In genomic region chr13:83529729-83530314, GRCm38 (mm10) we compare ENCODE assay signal across 11 mouse cellular contexts. TPM values are rescaled to one million over a fixed set of nuclear protein-coding genes. Genes with fewer than 3 reads are reported as not detected.
DNase-seq lines count a peak whose midpoint lies in the region; ATAC-seq and TF ChIP-seq lines count a peak whose summit lies in the region.
"Had no signal": no experiment of that assay in that cellular context is flagged by ENCODE, and none has a peak within 500 bp of the region (broad histone marks: within the 10 kb centered on the region; RNA-seq: fewer than 3 reads in every experiment).

No protein-coding gene starts in this region.

- H3ac ChIP-seq in myocyte (ENCODE audit: control insufficient read depth, insufficient read length) = no peak overlapping the region

- no peaks in the 10 kb centered on the region for H3K27me3 ChIP-seq in embryonic facial prominence, embryonic 13.5 days
- 0 out of 2 replicates have a peak, but pooled peaks cover 10% of the 10 kb centered on the region for H3K27me3 ChIP-seq in embryonic facial prominence, embryonic 10.5 days (replicated peaks; ENCODE audit: low read depth, poor library complexity, severe bottlenecking)
- H3K27me3 ChIP-seq in kidney, embryonic 15.5 days = no peaks in the 10 kb centered on the region
- no peaks in the 10 kb centered on the region; the same call in 1 of the 2 replicates for H3K27me3 ChIP-seq in spleen, adult 2 months (ENCODE audit: control insufficient read depth, insufficient read depth, low read length)
- no peaks in the 10 kb centered on the region for H3K27me3 ChIP-seq in myocyte (ENCODE audit: control insufficient read depth, insufficient read depth, insufficient read length)
- H3K27me3 ChIP-seq: limb, embryonic 15.5 days had no signal

- peaks cover 11% of the 10 kb centered on the region for H3K4me1 ChIP-seq in embryonic facial prominence, embryonic 13.5 days
- peaks cover 16% of the 10 kb centered on the region; the same call in 1 of the 2 replicates for H3K4me1 ChIP-seq in embryonic facial prominence, embryonic 10.5 days
- H3K4me1 ChIP-seq in kidney, embryonic 15.5 days = no peaks in the 10 kb centered on the region
- H3K4me1 ChIP-seq in spleen, adult 2 months (ENCODE audit: control insufficient read depth, insufficient read depth, insufficient read length) = peaks cover 2% of the 10 kb centered on the region

- TF ChIP-seq POLR2A in spleen, adult 2 months (IDR thresholded peaks at IDR 0.05; ENCODE audit: low read depth, low read length) = no peak
- TF ChIP-seq POLR2A in myocyte (IDR thresholded peaks at IDR 0.05; ENCODE audit: insufficient read length, low read depth) = no peak

- H3K79me2 ChIP-seq in myocyte (ENCODE audit: control insufficient read depth, insufficient read depth) = no peaks in the 10 kb centered on the region

- ATAC-seq in embryonic facial prominence, embryonic 13.5 days (ENCODE audit: insufficient number of reproducible peaks, insufficient read depth, low FRiP score, low TSS enrichment, low read depth) = no peak
- no peak for ATAC-seq in kidney, embryonic 15.5 days (replicated peaks; ENCODE audit: low FRiP score)
- ATAC-seq: Patski had no signal

- H3K9ac ChIP-seq in embryonic facial prominence, embryonic 13.5 days = no peak overlapping the region
- H3K9ac ChIP-seq in kidney, embryonic 15.5 days = no peak overlapping the region
- H3K9ac ChIP-seq: limb, embryonic 15.5 days had no signal

- no peak for TF ChIP-seq CTCF in spleen, adult 2 months (IDR thresholded peaks at IDR 0.05; ENCODE audit: extremely low read depth, insufficient read depth, insufficient read length, insufficient replicate concordance)

- H3K27ac ChIP-seq in embryonic facial prominence, embryonic 13.5 days = no peak overlapping the region
- no peak overlapping the region for H3K27ac ChIP-seq in embryonic facial prominence, embryonic 10.5 days (replicated peaks)
- no peak overlapping the region for H3K27ac ChIP-seq in kidney, embryonic 15.5 days
- peak overlapping the region; percentile 32; the same call in 1 of the 2 replicates for H3K27ac ChIP-seq in spleen, adult 2 months (ENCODE audit: insufficient read depth, low read length)
- H3K27ac ChIP-seq: limb, embryonic 15.5 days had no signal

- no peaks in the 10 kb centered on the region for H3K9me3 ChIP-seq in embryonic facial prominence, embryonic 13.5 days
- no peaks in the 10 kb centered on the region for H3K9me3 ChIP-seq in embryonic facial prominence, embryonic 10.5 days
- H3K9me3 ChIP-seq in kidney, embryonic 15.5 days (replicated peaks) = no peaks in the 10 kb centered on the region
- H3K9me3 ChIP-seq: limb, embryonic 15.5 days had no signal

- H3K4me2 ChIP-seq in embryonic facial prominence, embryonic 13.5 days = peak overlapping the region; percentile 41
- H3K4me2 ChIP-seq in kidney, embryonic 15.5 days = peak overlapping the region; percentile 29
- H3K4me2 ChIP-seq in myocyte (ENCODE audit: low read depth) = peak overlapping the region; percentile 34
- H3K4me2 ChIP-seq: limb, embryonic 15.5 days had no signal

- H3K36me3 ChIP-seq in embryonic facial prominence, embryonic 13.5 days = no peaks in the 10 kb centered on the region
- no peaks in the 10 kb centered on the region for H3K36me3 ChIP-seq in embryonic facial prominence, embryonic 10.5 days (replicated peaks)
- H3K36me3 ChIP-seq in kidney, embryonic 15.5 days = no peaks in the 10 kb centered on the region
- H3K36me3 ChIP-seq in spleen, adult 2 months (ENCODE audit: control insufficient read depth, insufficient read depth, low read length) = no peaks in the 10 kb centered on the region; the same call in 1 of the 2 replicates
- H3K36me3 ChIP-seq in myocyte (ENCODE audit: control insufficient read depth, insufficient read depth) = no peaks in the 10 kb centered on the region
- H3K36me3 ChIP-seq: limb, embryonic 15.5 days had no signal

- H3K4me3 ChIP-seq in embryonic facial prominence, embryonic 13.5 days = no peak overlapping the region
- no peak overlapping the region for H3K4me3 ChIP-seq in embryonic facial prominence, embryonic 10.5 days
- H3K4me3 ChIP-seq in kidney, embryonic 15.5 days (replicated peaks) = no peak overlapping the region; the same call in 1 of the 2 replicates
- H3K4me3 ChIP-seq in spleen, adult 2 months (ENCODE audit: extremely low read depth, insufficient read depth, insufficient read length) = peak overlapping the region; percentile 30
- no peak overlapping the region for H3K4me3 ChIP-seq in myocyte
- H3K4me3 ChIP-seq: limb, embryonic 15.5 days had no signal

- 64% methylated on average over 8 of the region's 8 CpGs for WGBS in embryonic facial prominence, embryonic 13.5 days
- WGBS in embryonic facial prominence, embryonic 10.5 days = 77% methylated on average over 8 of the region's 8 CpGs
- WGBS in kidney, embryonic 15.5 days = 57% methylated on average over 8 of the region's 8 CpGs
- WGBS in spleen, adult 2 months = 16% methylated on average over 8 of the region's 8 CpGs

- no peak for DNase-seq in embryonic facial prominence, embryonic 10.5 days (ENCODE audit: low spot score)
- DNase-seq in kidney, postnatal 14 days = no peak
- no peak for DNase-seq in spleen, adult 2 months (ENCODE audit: low read depth in 1 of 2, low spot score in 2 of 2)
- DNase-seq in spleen, adult 12 weeks (ENCODE audit: low spot score) = no peak
- DNase-seq in urinary bladder, adult 18-20 months (ENCODE audit: low spot score in 2 of 2) = no peak
- DNase-seq: adrenal gland, postnatal 36 days had no signal

TF ChIP-seq in myocyte, 11 proteins besides CTCF, POLR2A, EP300 and RAD21:
- no peak for TF ChIP-seq CEBPB (IDR thresholded peaks at IDR 0.05; ENCODE audit: insufficient read depth, poor library complexity, severe bottlenecking)
- no peak for TF ChIP-seq REST (IDR thresholded peaks at IDR 0.05; ENCODE audit: insufficient read depth, insufficient read length)
- TF ChIP-seq MAX (IDR thresholded peaks at IDR 0.05; ENCODE audit: low read depth) = no peak
TF ChIP-seq in myocyte: peak in this region for 0.

RNA-seq across cellular contexts. Expression of gene Mef2c, which starts 26.0 kb away (rescaled TPM):
- 169 and 192 TPM in 2 replicates for polyA plus RNA-seq in embryonic facial prominence, embryonic 13.5 days (2015; fragmentation: Nextera tagmentation; extraction: Ambion mirVana)
- 17.9 and 18.1 TPM in 2 replicates for polyA plus RNA-seq in embryonic facial prominence, embryonic 10.5 days (2016; fragmentation: Nextera tagmentation; extraction: Ambion mirVana)
- polyA plus RNA-seq in kidney, embryonic 15.5 days (2015; fragmentation: Nextera tagmentation; extraction: Ambion mirVana) = 53.6 and 60.4 TPM in 2 replicates
- polyA plus RNA-seq in spleen, adult 2 months (2012; rRNA removed) = 59.4 and 99.8 TPM in 2 replicates
- 49.0 TPM for polyA plus RNA-seq in myocyte (2012; fragmentation: generic; extraction: Trizol)
- polyA plus RNA-seq: Patski had no signal
